Mouse (Mus musculus) testis, adult 2 months (tissue): ENCODE measurements around the gene Slc15a3.

Experiments used
- CTCF ChIP-seq: fragments of 200-500 bp; IDR thresholded peaks from 2 replicates; pipeline ENCODE4 v1.5.1; 2012; ENCODE audit warnings: low read depth, mild to moderate bottlenecking, inconsistent platforms, low read length, moderate library complexity; ENCODE audit not compliant: control insufficient read depth, insufficient read depth, insufficient replicate concordance
- POLR2A ChIP-seq: fragments of 200-500 bp; IDR thresholded peaks from 2 replicates; pipeline ENCODE4 v1.6.1; 2012; ENCODE audit warnings: low read depth, mild to moderate bottlenecking, inconsistent platforms, low read length, moderate library complexity; ENCODE audit not compliant: control insufficient read depth

DNA sequence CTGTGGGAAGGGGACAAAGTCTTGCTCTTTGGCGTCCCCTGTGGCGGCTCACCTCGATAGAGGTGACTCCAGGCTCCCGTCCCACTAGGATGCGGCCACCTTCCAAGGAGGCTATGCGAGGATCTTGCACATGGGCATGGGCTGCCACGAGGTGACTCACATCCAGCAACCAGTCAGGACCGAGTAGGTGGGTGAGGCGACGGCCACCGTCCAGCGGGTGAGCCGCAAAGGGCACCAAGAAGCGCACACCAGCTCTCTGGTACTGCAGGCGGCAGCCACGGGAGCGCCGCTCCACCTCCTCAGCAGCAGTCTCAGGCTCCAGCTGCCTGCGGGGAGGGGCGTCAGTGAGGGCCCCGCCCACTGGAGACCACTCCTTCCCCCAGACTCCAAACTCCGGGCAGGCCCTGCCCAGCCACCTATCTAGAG, 20.6 kb downstream of the Slc15a3 start:
- TF ChIP-seq CTCF (no peak), POLR2A (no peak)
